Mouse (Mus musculus) monocyte, adult 5-6 weeks (primary cell): Measurements from ENCODE around the gene Mapkapk3. TPM values are rescaled to one million over a fixed set of nuclear protein-coding genes. Genes with fewer than 3 reads are reported as not detected.

ENCODE experiments used
- ATAC-seq: fragments of 153-309, 156-312 bp; replicated peaks from 2 replicates; pipeline ENCODE4 v1.8.0; 2017; ENCODE audit warnings: mild to moderate bottlenecking; ENCODE audit not compliant: low TSS enrichment, insufficient number of reproducible peaks, severe bottlenecking, poor library complexity, low FRiP score
- total RNA-seq: library from RNA; stranded (forward); fragments of 200-1000, 200-491, 200-594 nt; gene quantifications from 3 replicates; pipeline ENCODE4 v1.2.3, GENCODE M21; 2017

The Mapkapk3 gene
- total RNA-seq, 1 experiment from 2014 or later, result 74.8 TPM

GRCm38 (mm10) chr9:107297059-107297458, 7.4 kb upstream of the Mapkapk3 start:
- ATAC-seq, result no peak

GRCm38 (mm10) chr9:107296501-107296965, 6.9 kb upstream of the Mapkapk3 start:
- peak; percentile 83 for ATAC-seq

DNA sequence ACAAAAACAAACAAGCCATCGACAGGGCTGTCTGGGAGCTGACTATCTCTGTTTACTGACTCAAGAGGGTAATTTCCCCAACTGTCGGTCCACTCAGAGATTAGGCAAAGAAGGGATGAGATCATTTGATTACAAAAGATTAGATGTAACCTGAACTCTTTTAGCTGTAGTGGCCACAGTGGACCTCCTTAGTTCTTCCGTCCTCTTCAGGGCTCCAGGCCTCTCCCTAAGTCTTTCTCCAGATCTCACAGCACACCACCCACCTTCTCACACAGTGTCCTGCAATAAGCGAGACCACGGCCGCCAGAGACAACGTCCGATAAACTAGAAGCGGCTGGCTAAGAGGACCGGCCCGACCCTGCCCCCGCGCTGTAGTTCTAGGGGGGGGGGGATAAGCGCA, 6.4 kb upstream of the Mapkapk3 start:
- ATAC-seq, result no peak

GRCm38 (mm10) chr9:107296016-107296040, 6.2 kb upstream of the Mapkapk3 start, which contains the start of gene Cish:
Gene Cish (plus strand): TSS chr9:107296026.
- no peak for ATAC-seq

DNA sequence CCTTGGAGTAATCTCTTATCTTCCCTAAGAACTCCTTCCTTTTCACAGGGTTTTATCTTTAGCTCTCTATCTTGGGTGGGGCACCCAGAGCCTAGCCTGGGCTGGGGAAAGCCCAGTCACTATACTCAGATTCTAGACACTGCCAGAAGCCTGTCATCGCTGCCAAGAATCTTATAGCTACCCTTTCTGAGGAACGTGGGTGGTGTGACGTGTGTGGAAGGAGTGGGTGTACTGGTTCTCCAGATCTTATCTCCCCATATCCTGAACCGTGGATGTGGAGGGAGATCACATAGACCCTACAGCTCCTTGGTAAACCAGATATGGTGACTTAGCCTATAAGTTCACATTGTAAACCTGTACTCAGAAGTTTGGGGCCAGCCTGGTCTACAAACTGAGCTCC, 5.9 kb upstream of the Mapkapk3 start:
- no peak for ATAC-seq

DNA sequence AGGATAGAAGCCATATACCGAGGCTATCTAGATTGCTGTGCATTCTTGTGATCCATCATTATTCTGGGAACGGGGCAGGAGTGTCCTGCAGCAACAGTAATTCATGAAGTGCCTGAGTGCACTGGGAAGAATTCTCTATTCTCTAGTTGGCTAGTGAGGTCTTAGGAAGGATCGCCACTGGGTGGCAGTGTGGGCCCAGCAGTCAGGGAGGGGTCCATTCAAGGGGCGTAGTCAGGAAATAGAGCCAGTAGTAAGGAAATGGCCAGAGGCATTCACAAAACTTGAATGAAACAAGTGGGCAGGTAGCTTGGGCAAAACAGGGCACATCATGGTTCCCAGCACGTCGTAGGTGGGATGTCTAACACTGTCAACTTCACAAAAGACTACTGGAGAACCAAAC, 4.6 kb upstream of the Mapkapk3 start:
- 0 out of 2 replicates have a peak, but pooled peaks have one; percentile 20 for ATAC-seq

DNA sequence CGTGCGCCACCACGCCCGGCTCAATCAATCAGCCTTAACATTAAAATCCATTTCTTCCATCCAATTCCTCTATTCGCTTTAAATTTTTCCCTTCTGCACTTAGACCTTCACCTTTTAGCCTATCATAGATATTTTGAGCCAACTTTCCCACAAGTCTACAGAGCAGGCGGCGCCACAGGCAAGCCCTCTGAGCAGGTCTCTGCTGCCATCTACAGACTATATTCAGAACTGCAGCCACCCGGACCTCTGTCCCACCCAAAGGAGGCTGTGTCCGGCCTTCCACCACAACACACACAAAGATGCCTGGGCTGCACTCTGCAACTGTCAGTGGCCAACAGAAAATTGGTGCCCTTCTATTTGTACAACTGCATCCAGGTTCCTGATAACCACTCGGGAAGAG, 1.2 kb upstream of the Mapkapk3 start:
- peak; percentile 25; the same call in 1 of the 2 replicates for ATAC-seq

DNA sequence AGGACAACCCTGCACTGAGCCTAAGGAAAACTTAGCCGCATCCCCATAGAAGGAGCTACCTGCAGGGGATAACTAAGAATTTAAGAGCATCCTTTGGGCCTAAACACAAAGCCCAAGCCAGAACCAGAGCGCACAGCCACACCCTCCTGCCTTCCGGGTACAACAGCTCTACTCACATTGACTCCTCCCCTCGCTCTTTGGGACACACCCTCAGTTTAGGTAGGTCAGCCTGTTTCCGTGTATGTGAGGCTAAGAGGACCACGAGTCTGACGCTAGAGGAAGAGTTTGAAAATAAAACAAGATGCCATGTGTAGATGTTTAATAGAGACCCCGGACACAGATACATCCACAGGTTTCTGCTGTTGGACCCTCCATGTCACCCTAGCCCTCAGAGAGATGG, 966 bp downstream of the Mapkapk3 start:
- peak; percentile 64 for ATAC-seq

DNA sequence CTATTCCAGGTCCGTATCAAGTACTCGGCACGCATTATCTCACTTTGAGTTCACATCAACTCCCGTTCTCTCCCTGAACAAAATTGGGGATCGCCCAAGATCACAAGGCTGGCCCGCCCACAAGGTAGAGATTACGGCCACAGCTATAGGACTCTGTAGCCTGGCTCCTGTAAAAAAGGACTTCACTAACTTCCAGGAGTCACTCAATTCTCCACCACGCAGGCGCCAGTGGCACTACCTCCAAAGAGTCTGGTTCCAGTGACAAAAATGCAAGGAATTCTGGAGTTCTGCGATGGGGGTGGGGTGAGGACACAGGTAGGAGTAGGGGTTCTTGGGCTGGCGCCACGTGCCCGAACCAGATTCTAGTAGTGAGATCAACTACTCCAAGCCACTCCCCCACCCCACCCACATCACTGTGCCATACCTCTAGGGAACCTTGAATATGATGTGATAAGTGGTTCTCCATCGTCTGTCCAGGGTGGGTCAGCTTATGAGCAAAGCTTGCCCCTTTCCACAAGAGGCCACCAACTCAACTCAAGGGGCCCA, 1.5 kb downstream of the Mapkapk3 start:
- ATAC-seq, result no peak

GRCm38 (mm10) chr9:107287294-107287693, 2.4 kb downstream of the Mapkapk3 start:
- ATAC-seq, result peak; percentile 11; the same call in 1 of the 2 replicates

DNA sequence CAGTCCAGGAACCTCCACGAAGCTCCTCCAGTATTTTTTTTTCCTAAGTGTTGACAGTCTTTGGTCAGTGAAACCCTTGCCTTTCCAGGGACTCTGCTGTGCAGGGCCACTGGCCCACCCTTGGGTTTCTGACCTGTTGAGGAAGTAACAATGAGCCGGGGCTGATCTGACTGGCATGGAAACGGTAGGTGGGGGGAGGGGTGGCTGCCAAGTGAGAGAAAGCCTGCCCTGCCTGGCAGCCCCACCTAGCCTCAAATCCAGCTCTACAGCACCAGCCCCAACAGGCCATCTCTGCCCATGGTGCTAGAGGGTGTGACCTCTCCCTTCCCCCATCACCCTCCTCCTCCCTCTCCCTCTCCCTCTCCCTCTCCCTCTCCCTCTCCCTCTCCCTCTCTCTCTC, 4.7 kb downstream of the Mapkapk3 start:
- no peak for ATAC-seq

- 0 out of 2 replicates have a peak, but pooled peaks have one; percentile 9 for ATAC-seq
These were observed 6.7 kb downstream of the Mapkapk3 start for GRCm38 (mm10) chr9:107282951-107283350.

DNA sequence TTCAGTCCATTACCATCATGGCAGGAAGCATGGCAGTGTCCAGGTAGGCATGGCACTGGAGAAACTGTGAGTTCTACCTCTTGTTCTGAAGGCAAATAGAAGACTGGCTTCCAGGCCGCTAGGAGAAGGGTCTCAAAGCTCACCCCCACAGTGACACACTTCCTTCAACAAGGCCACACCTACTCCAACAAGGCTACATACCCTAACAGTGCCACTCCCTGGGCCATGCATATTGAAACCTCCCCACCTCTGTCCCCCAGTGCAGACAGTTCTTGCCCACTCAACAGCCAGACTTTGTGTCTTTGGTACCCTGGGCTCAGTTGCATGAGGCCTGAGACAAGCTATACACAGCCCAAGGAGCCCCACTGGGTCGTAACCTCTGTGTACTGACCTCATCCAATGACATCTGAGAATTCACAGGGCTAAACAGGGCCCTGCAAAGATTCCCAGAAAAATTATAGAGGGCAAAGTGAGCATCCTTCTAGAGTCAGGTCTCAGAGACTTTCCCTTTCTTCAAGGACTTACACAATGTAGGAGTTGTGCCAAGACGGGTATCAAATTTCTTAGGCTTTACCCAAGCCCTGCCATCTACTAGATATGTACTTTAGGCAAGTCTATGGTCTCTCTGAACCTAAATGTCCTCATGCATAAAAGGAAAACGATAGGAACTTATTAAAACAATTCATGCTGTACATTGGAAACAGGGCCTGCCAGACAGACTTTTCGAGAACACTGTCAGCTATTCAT, 8.3 kb downstream of the Mapkapk3 start:
- no peak for ATAC-seq

GRCm38 (mm10) chr9:107280322-107281027, 9.2 kb downstream of the Mapkapk3 start:
- peak; percentile 83 for ATAC-seq

GRCm38 (mm10) chr9:107279378-107280321, 10.0 kb downstream of the Mapkapk3 start:
- no peak for ATAC-seq

DNA sequence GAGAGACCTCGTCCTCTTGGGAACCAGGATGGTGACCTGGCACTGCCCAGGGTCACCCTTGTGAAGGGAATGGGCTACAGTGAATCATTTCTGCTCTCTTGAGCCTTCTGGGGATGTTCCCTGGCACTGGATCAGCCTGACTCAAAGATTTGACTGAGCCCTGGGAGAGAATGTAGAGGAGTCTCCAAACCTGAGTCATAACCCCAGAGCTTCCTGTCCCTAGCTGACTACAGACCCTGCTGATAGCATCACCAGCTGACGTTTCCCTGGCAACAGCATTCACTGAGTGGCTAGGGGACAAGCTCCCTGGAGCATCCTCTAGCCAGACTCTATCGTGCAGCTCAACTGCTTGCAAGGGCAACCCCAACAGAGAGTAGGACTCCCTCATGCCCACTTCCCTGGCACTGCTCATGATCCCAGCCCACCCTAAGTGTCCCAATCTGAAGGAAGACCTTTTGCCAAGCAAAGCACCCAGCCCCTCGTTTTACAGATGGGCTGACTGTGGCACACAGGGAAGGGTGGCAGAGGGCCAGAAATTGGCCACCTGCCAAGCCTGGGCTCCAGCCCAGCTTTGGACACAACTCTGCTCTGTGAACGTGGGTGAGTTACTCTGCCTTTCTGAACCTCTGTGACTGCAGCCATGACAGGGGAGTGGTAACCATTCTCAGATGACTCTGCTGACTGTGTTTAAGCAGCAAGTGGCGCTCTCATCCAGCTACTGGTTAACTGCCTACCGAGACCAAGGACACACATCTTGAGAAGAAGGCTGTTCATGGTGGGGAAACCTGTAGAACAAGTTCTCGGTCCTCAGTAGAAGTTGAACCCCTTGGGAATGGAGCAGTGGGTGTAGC, 10.9 kb downstream of the Mapkapk3 start:
- ATAC-seq, result no peak

DNA sequence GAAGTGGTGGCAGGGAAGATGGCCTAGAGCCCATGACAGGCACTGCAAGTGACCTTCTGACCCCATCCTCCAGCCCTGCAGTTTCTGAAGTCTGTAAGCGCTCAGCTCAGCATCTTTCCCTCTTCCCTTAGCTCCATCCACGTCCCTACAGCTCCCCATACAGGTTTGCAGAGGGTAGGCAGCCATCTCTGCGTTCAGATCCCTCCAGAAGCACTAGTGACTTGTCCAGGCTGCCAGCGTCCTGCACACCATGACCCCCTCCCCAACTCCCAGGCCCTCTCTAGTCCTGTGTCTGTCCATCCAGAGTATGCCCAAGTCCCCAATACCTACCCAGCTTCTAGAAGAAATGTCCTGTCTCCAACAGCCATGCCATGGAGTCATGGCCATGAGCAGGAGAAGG, 11.6 kb downstream of the Mapkapk3 start:
- no peak for ATAC-seq

DNA sequence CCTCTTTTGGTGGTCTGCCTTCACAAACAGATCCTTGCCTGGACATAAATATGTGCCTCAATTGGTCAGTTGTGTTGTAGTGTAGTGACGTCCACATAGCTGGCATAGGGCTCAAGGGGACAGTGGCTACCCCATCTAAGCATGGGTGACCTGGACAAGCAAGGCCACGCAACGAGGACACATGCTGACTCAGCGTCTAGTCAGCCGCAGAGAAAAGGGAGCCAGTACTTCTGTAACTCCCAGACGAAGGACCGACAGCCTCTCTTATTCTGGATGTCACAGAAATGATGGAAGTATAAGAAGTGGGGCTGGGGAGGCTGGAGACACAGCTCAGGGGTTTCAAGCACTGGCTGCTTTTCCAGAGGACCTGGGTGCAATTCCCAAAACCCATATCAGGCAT, 12.1 kb downstream of the Mapkapk3 start:
- ATAC-seq, result no peak
